Mouse (Mus musculus) c-Kit-positive CD71-negative TER-119-negative erythroid progenitor cells, embryonic 14.5 days (primary cell): Measurements from ENCODE around the gene Gpa33.
A peak's percentile ranks its signal among the peaks of the same experiment; 100 is the strongest.
"Not testable (repeated sequence)": the region's sequence is repeated elsewhere in the genome, so short reads cannot be mapped to it uniquely, and the experiment has no call there.

Experiments
- DNase-seq: peaks from one replicate; pipeline ENCODE4 v3.0.0-alpha.2; 2013; ENCODE audit warnings: low read depth

Gpa33 gene

GRCm38 (mm10) chr1:166135091-166135740 is 5.2 kb downstream of the Gpa33 start:
- no peak for DNase-seq

GRCm38 (mm10) chr1:166137244-166137938 is 7.4 kb downstream of the Gpa33 start:
- no peak for DNase-seq

- no peak for DNase-seq
Observed at GRCm38 (mm10) chr1:166138136-166138535, 8.1 kb downstream of the Gpa33 start.

GRCm38 (mm10) chr1:166139113-166139512 is 9.1 kb downstream of the Gpa33 start:
- DNase-seq = no peak

- no peak for DNase-seq
Observed at GRCm38 (mm10) chr1:166139620-166140184, 9.7 kb downstream of the Gpa33 start.

GRCm38 (mm10) chr1:166141868-166142267 is 11.8 kb downstream of the Gpa33 start:
- not testable (repeated sequence) for DNase-seq

- DNase-seq = no peak
Observed at GRCm38 (mm10) chr1:166142369-166142768, 12.3 kb downstream of the Gpa33 start.

GRCm38 (mm10) chr1:166146626-166147025 is 16.6 kb downstream of the Gpa33 start:
- no peak for DNase-seq

- DNase-seq = no peak
Observed at GRCm38 (mm10) chr1:166147657-166148056, 17.6 kb downstream of the Gpa33 start.

- DNase-seq = no peak
Observed at GRCm38 (mm10) chr1:166149441-166149840, 19.4 kb downstream of the Gpa33 start.

- DNase-seq = no peak
Observed at GRCm38 (mm10) chr1:166150035-166150434, 20.0 kb downstream of the Gpa33 start.

GRCm38 (mm10) chr1:166151341-166151740 is 21.3 kb downstream of the Gpa33 start:
- no peak for DNase-seq

- no peak for DNase-seq
Observed at GRCm38 (mm10) chr1:166152034-166152433, 22.0 kb downstream of the Gpa33 start.

GRCm38 (mm10) chr1:166153351-166154120 is 23.5 kb downstream of the Gpa33 start:
- DNase-seq = peak; percentile 72

- peak; percentile 56 for DNase-seq
Observed at GRCm38 (mm10) chr1:166154162-166155112, 24.4 kb downstream of the Gpa33 start.

GRCm38 (mm10) chr1:166155113-166155494 is 25.1 kb downstream of the Gpa33 start:
- no peak for DNase-seq

- DNase-seq = no peak
Observed at GRCm38 (mm10) chr1:166157712-166158111, 27.7 kb downstream of the Gpa33 start.

GRCm38 (mm10) chr1:166158664-166159063 is 28.6 kb downstream of the Gpa33 start:
- DNase-seq = no peak

- DNase-seq = no peak
Observed at GRCm38 (mm10) chr1:166160111-166160510, 30.1 kb downstream of the Gpa33 start.

- DNase-seq = peak; percentile 53
Observed at GRCm38 (mm10) chr1:166160569-166161445, 30.8 kb downstream of the Gpa33 start.
